Mouse (Mus musculus): ENCODE measurements around the gene Clk2.
A peak's percentile ranks its signal among the peaks of the same experiment; 100 is the strongest.
"Not testable (repeated sequence)": the region's sequence is repeated elsewhere in the genome, so short reads cannot be mapped to it uniquely, and the experiment has no call there.

Gene Clk2

DNA sequence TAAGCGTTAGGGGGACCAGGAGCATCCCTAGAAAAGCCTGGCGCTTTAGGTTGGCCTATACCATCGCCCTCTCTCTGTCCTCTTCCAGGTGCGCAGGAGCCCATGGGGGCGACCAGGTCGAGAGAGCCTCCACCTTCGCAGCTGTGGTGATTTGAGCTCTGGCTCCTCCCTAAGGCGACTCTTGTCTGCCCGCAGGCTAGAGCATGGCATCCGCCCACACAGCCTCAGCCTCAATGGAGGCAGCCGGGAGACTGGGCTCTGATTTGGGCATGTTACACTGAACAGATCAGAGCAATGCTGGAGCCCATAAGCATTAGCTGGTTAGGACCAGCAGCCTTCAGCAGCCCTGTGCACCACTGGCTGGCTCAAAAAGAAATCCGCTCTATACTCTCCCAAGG, 23.9 kb downstream of the Clk2 start:
- peak; percentile 79 for DNase-seq (ENCODE audit: low read depth)

DNA sequence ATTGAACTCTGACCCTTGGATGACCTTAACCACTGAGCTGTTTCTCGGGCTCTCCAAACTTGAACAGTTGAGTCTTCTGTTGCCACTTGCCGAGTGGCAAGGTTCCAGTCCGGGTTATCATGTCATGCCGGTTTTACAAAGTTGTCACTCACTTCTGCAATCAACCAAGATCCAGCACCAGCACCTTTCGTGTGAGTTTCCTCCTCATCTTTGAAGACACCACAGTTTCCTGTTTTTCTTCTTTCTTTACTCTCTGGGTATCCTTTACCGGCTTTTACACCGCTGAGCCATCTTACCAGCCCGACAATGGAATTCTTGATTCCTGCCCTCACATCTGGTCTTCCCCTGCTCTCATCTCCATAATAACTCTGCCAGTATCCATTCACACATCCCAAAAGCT, 25.8 kb downstream of the Clk2 start:
- DNase-seq (ENCODE audit: low read depth) = peak; percentile 84

DNA sequence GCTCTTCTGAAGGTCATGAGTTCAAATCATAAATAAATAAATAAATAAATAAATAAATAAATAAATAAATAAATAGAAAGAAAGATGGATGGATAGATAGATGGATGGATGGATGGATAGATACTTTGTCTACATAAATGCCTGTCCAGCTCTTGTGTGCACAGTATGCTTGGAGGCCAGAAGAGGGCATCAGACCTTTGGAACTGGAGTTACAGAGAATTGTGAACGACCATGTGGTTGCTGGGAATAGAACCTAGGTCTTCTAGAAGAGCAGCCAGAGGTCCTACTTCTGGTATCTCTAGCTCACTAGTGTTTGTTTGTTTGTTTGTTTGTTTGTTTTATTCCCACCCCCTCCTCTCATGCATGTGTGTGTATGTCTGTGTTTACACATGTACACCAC, 28.8 kb downstream of the Clk2 start:
- DNase-seq (ENCODE audit: low read depth) = no peak

DNA sequence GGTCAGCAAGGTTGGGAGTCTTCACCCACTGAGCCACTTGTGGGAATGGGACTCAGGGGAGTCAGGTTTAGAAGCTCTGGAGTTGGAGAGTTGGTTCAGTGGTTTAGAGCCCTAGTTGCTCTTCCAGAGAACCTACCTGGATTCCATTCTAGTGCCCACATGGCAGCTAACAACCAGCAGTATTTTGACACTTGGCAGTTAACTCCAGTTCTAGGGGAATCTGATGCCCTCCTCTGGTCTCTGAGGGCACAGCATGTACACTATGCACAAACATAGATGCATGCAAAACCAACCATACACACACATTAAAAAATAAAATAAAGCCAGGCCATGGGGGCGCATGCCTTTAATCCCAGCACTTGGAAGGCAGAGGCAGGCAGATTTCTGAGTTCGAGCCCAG, 29.3 kb downstream of the Clk2 start:
- peak; percentile 80 for DNase-seq (ENCODE audit: low read depth)

DNA sequence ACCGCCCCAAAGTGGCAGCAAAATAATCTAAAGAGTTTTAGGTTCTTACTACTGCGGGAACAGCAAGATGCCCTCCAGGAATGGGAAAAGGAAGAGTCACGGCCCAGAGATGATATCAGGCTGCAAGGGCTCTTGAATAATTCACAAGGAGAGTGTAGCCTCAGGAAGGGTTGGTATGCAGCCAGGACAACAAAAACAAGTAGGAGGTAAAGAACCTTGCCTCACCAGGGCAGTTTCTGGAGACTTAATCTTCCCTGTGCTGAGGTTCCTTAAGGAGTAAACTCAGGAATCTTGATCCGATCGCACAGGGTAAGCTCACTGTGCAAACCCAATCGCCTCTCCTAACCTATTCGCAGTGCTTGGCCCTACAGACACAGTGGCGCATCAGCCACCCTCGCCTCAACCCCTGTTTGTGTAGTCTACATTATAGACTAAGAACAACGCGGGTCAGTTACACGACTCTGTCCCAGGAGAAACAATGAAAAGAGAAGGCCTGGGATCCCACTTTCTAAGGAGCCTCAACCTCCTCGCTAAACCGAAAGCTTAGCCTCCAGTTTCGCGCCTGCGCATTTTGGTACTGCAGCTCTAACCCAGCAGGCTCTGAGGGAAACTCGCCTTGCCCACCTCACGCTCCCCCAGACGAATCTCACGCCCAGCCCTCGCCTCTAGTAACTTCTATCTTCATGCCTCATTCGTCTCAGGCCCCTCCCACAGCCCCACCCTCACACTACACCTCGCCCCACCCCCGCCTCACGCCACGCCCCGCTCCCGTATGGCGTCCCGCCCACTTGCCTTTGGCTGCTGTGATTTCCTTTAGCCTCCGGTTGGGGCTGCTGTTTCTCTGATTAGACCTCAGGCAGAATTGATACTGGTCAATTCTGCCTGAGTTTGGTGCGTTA, 31.6 kb downstream of the Clk2 start:
- DNase-seq (ENCODE audit: low read depth) = peak; percentile 96

DNA sequence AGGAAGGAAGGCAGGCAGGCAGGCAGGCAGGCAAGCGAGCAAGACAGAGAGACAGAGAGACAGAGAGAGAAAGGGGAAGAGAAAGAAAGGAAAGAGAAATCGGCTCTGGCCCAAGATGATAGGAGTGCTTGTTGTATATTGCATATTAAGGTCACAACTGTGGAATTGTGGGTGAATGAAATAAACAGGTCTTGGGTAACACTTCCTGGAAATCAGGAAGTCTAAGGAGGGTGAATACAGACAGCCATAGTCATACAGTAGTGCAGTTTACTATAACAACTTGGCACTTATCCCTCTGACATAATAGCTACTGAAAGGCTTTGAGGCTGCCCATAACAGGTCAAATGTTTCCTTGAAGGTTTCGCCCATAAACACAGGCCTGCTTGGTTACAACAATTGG, 35.2 kb downstream of the Clk2 start:
- DNase-seq (ENCODE audit: low read depth) = no peak

DNA sequence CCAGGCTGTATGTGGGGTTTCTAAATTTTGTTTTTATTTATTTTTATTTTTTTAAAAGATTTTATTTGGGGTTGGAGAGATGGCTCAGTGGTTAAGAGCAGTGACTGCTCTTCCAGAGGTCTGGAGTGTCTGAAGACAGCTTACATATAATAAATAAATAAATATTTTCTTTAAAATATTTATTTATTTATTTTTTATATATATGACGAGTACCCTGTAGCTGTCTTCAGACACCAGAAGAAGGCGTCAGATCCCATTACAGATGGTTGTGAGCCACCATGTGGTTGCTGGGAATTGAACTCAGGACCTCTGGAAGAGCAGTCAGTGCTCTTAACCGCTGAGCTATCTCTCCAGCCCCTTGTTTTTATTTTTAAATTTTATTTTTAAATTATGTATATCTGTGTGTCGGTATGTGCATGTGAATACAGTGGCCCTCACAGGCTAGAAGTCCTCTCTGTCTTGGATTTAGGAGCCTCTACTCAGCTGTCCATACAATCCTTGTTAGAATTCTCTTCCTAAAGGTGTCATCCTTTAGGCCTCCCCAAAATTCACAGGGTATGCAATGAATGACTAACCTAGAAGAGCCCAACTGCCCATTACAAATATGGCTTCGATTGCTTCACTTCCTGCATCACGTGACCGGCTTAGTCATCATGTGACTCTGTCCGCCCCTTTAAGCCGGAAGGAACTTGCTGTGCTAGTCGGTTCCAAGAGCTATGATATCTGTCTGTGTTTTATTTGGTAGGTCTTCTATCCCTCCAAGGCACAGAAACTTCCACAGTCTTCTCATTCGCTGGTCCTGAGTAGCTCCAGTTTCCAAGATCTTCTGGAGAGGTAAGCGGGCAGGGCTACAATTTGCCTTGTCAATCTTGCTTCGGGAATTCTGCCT, 37.9 kb downstream of the Clk2 start, which contains the start of gene Gba:
Gene Gba (plus strand): TSS at position 676 of the 889 bp plus-strand sequence.
- DNase-seq (ENCODE audit: low read depth) = peak; percentile 98

DNA sequence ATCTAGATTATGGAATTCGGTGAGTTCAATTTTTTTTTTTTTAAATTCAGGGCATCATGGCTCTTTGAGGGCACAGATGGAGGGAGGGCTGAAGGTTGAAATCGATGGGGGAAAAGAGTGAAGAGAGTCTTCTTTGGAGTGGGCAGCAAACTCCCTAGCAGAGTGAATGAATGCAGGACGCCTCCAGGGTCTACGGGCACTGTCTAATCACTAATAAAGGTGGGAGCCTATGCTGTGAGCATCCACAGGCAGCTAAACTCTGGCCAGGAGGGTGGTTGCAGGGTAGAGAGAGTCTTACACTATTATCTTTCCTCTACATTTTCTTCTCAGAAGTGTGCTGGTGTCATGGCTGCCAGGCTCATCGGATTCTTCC, 38.5 kb downstream of the Clk2 start:
- peak; percentile 33 for DNase-seq (ENCODE audit: low read depth)

DNA sequence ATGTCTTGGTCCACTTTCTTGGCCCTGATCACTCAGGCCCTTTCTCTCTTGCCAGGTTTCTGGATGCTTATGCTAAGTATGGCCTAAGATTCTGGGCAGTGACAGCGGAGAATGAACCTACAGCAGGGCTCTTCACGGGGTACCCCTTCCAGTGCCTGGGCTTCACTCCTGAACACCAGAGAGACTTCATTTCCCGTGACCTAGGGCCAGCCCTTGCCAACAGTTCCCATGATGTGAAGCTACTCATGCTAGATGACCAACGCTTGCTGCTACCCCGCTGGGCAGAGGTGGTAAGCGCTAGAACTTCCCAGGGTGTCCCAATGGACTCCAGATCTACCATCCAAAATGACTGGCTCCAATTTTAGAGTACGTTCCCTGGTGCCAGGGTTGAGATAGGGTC, 41.5 kb downstream of the Clk2 start:
- no peak for DNase-seq (ENCODE audit: low read depth)

DNA sequence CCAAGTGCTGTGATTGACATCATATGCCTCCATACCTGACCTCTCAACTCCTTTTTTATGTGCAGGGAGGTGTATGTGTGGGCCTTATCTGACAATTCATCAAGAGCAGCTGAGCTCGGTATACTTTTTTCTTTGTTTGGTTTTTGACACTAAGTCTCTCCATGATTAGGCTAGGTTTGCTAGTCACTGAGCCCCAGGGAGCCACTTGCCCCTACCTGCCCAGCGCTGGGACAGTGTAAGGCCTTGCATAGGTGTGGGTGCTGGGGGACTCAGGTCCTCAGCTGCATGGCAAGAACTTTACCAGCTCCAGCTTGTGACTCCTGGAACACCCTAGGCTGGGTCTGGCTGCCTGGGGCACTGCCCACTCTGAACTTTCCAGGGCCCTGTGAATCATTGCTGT, 42.1 kb downstream of the Clk2 start:
- no peak for DNase-seq (ENCODE audit: low read depth)

DNA sequence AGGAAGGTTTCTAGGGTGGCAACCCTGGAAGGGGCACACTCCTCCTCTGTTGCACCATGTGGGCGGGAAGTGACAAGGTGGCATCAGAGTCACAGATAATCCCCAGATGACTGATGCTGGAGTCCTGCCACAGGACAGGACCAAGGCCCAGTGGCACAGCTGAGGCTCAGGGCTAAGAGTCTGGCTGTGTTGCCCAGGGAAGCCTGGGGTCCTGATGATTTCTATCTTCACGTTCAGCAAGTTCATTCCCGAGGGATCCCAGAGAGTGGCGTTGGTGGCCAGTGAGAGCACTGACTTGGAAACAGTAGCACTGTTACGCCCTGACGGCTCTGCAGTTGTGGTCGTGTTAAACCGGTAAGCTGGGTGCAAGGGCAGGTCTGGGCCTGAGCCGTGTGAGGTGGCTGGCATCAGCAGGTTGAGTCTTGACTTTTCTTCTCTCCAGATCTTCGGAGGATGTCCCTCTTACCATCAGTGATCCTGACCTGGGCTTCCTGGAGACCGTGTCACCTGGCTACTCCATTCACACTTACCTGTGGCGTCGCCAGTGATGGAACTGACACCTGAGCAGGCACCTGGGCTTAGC, 43.6 kb downstream of the Clk2 start:
- DNase-seq (ENCODE audit: low read depth) = no peak

DNA sequence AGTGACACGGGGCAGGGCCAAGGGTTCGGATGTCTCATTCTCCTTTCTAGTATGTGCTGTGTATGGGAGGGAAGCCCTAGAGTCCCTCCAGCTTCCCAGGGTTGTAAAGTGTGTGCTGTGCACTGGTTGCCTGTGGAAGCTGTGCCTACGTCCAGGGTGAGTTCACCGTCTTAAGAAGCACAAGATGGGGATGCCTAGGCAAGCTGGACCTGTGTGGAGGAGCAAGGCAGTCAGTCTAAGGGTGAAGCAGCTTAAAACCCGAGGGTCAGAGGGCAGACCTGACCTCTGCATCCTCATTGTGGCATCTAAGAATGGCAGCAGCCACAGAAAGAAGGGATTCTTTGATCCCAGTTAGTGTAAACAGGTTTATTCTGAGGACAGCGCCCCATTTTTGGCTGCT, 44.1 kb downstream of the Clk2 start:
- no peak for DNase-seq (ENCODE audit: low read depth)

DNA sequence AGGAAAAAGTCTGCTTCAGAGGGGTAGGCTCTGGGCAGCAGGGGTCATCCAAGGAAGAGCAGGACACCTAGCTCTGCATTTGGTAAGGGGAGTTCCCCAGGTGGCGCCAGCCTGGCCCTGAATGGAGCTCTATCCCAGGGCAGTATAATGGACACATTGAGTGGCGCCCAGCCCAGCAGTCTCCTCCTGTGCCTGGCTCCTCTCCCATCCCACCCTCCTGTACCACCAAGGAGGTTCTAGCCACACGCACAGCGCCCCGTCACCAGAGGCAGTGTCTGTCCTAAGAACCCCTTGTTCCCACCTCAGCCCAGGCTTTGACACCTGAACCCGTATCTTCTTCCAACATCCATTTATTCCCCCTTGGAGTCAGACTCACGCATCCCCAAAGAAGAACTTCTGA, 45.1 kb downstream of the Clk2 start:
- no peak for DNase-seq (ENCODE audit: low read depth)

DNA sequence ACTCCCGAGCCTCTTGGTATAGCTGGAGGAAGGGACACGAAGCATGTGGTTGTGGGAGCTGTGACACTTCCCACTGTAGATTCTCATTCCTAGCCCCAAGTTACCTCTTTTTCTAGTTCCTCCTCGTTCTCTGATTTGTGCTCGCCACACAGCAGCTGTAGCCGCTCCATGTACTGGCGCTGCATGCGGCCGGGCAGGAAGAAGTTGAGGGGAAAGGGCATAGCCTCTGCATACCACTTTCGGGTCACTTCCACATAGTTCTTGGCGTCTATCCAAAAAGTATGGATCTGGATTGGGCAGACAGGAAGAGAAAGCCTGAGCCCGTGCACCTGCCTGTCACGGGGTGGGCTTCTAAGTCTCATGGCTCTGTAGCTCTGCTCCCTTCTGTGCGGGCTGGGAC, 45.6 kb downstream of the Clk2 start:
- no peak for DNase-seq (ENCODE audit: low read depth)

DNA sequence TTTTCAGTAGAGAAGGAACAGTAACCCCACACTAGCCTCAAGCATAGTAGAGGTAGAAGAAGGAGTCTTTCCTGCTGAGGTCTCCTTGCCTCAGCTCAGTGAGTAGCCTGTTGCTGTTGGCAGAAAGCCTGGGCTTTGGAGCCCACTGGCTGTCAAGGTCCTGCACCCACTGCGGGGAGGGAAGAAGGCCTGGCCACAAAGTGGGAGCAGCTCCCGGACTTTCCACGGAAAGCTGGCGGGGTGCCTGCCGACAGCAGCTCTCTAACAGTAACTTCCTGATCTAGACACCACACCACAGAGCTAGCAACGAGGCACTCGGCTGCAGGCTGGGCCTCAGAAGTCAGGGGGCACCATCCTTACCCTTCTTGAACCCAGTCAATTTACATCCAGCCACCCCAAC, 46.1 kb downstream of the Clk2 start:
- no peak for DNase-seq (ENCODE audit: low read depth)

DNA sequence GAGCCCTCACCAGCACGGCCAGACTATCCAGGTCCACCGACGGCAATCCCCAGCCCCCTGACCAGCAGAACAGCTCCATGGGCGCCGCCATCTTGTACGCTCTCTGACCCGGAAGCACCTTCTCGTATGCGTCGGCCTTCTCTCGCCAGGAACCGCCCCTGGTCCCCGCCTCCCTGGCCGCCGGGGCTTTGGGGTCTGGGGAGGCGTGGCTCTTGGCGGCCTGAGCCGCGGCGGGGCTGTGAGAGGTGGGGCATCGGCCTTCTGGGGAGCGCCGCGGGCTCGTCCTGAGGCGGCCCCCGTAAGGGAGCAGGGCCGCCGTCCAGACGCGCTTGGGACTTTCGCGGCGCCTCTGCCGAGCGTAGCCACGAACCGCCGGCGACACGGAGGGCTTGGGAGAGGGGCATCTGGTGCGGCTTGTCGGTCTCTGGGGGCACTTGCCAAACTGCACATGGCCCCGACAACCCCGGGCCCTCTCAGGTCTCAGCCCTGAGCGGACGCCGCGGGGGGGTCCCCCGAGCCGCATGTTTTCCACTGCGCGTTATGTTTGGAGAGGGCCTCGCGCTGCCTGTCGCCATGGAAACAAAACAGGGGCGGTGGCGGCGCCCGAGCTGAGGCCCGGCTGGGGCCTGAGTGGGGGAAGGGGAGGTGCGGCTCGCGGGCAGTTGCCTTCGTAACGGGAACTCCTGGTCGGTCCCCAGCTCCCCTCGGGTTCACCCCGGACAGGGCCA, 49.4 kb downstream of the Clk2 start:
- peak; percentile 97 for DNase-seq (ENCODE audit: low read depth)

DNA sequence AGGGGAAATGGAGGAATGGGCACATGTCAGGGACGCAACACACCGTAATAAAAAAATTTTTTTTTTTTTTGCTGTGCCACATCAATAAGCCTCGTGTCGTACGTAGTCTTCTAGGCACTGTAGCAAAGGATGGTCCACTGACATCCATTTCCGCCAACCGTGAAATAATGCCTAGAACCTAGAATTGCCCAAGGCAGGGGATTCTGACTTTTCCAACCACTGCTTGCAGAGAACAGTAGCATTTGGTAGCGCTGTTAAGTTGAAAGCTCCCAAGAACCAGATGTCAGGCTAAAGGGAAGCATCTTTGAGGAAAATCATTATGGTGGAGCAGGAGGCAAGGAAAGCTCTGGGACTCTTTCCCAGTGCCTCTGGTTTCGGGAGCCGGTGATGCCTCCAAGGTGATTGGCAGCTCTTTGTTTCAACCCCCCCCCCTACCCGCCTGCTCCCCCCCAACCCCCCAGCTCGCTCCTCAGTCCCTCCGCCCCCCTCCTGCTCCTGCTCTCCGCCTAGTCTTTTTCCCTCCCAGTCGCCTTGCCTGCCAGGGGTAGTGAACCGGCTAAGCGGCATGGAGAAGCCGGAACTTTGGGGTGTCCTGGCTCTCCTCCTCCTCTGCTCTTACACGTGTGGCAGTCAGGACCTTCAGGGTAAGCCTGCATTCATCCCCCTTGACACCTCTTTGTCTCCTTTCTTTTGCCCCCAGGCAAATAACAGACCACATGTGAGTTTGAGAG, 50.3 kb downstream of the Clk2 start, which contains the start of gene Thbs3:
Gene Thbs3 (plus strand): TSS at position 500 of the 731 bp plus-strand sequence.
- peak; percentile 85 for DNase-seq (ENCODE audit: low read depth)

DNA sequence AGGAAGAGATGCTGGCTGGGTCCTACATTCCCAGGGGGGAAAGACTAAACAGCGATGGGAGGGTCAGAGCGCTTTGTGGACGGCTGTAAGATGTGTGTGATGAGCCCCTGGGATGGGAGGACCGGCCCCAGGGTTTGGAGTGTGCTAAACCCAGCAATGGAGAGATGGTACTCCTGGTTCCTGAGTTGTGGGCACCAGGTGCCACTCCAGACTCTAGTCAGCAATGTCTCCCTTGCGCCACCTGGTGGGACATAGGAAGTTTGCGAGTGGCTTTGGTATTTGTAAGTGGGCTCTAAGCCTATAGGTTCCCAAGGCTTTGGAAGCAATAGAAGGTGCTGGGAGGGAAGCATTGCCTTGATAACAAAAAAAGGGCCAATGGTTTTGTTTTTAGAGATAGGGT, 51.3 kb downstream of the Clk2 start:
- peak; percentile 96 for DNase-seq (ENCODE audit: low read depth)

DNA sequence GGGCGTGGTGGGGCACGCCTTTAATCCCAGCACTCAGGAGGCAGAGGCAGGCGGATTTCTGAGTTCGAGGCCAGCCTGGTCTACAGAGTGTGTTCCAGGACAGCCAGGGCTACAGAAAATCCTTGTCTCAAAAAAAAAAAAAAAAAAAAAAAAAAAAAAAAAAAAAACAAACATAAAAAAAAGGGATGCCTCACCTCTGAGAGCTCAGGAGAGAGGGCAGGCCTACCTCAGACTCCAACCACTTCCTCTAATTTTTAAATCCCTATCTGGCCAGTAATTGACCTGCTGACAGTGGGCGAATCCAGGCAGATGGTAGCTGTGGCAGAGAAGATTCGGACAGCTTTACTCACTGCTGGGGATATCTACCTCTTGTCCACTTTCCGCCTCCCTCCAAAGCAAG, 51.8 kb downstream of the Clk2 start:
- DNase-seq (ENCODE audit: low read depth) = not testable (repeated sequence)

DNA sequence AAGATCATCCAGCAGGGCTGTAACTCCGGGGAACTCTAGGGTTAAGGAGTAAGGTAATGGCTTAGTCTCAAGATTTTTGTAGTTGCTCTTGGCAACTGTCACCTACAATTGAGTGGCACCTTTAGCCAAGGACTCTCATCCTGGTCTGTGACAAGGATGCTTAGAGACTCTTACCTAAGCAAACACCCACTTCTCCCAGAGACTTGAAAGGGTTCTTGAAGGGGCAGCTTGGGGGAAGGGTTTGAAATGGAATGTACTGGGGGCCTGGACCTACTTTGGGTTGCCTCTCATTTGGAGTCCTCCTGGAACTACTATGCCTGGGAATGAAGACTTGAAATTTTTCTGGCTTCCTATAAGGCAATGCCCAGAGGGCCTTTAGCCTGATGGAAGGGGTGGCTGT, 53.7 kb downstream of the Clk2 start:
- DNase-seq (ENCODE audit: low read depth) = no peak

DNA sequence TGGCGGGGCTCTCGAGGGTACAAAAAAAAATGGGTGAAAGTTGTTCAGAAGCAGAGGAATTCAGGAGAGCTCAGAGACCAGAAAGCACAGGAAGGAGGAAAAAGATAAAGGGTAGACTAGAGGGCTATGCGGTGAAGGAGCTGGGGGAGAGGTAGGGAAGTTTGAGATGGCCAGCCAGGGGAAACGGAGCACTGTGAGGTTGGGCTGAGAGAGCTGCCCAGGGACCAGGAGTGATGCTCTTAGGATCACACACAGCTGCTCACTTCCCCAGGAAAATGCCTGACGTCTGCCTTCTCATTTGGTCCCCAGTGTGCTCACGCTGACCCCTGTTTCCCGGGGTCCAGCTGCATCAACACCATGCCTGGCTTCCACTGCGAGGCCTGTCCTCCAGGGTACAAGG, 55.0 kb downstream of the Clk2 start:
- DNase-seq (ENCODE audit: low read depth) = no peak

Measured in induced T-regulatory cell, adult 2 months (primary cell).